Mouse (Mus musculus): ENCODE measurements around the gene Mctp2. TPM values are rescaled to one million over a fixed set of nuclear protein-coding genes. Genes with fewer than 3 reads are reported as not detected.
"Not testable (repeated sequence)": the region's sequence is repeated elsewhere in the genome, so short reads cannot be mapped to it uniquely, and the experiment has no call there.

The Mctp2 gene
- total RNA-seq, 2 experiments from 2014 or later = 0.44 to 0.45 TPM

DNA sequence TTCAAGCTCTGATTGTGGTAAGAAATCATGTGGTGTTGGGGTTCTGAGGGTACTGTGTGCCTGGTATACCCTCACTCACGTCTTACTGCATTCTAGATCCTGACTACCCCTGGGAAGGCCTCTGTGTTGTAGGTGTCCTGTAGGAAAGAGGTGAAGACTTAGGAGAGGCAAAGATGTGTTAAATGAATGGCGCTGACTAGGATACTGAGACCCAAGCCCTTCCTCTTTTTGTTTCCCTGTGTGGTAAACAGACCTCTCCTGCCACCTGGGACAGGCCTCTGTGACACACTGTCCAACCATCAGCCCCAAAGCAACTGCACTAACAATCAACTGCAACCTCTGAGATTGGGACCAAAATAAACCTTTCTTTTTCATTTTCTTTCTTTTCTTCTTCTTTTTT is 28.0 kb downstream of the Mctp2 start:
- no peak for DNase-seq (ENCODE audit: low spot score)
- intact Hi-C loops (cut with DNase I) = no loop called here

DNA sequence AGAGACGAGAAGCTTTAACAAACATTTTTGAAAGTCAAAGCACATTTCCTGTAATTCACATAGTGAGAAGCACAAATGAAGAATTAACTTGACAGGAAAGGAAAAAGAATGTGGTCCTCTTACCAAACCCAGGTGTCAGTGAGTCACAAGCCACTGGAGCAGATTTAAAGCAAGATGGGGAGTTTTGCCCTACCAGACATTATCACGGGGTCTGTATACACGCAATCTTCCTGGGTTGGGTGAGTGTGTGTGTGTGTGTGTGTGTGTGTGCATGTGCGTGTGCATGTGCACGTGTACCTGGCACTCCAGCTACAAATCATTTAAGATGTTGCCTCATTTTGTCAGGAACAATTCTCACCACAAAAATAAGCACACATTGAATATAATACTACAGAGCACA is 30.9 kb downstream of the Mctp2 start:
- DNase-seq (ENCODE audit: low spot score) = no peak
- intact Hi-C loops (cut with DNase I) = no loop called here

DNA sequence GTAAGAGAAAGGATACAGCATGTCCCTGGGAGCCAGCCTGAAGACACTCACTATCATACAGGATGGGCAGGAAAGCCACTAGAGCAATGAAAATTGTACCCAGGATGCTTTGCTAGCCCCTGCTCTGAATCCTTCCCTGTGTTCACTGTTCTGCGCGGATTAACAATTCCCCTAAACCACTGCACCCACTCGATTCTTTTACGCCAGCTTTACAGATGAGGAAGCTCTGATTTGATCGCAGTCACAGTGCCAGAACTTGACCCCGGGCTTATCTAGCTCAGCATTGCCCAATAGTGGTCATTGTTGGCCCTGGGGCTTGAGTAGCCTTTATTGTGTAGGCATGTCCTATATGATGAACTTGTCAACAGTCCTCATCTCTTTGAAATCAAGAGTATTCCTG is 34.9 kb downstream of the Mctp2 start:
- DNase-seq (ENCODE audit: low spot score) = no peak
- intact Hi-C loops (cut with DNase I) = no loop called here

DNA sequence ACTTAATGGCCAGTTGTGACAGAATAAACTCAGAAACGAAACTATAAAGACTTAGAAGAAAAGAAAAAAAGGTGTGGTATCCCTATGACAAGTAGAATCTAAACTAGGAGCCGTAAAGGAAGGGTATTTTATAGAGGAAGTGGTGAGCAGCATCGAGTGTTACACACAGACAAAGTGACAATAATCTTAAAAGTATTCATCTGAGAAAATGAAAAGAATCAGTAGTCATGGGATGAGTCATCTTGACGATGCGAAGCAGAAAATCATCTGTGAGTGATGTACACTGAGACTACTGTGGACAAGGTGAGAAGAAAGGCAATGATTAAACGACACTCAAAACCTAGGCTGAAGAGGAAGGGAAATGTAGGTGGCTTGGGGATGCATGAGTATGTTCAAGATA is 36.4 kb downstream of the Mctp2 start:
- intact Hi-C loops (cut with DNase I) = no loop called here
- DNase-seq (ENCODE audit: low spot score) = no peak

DNA sequence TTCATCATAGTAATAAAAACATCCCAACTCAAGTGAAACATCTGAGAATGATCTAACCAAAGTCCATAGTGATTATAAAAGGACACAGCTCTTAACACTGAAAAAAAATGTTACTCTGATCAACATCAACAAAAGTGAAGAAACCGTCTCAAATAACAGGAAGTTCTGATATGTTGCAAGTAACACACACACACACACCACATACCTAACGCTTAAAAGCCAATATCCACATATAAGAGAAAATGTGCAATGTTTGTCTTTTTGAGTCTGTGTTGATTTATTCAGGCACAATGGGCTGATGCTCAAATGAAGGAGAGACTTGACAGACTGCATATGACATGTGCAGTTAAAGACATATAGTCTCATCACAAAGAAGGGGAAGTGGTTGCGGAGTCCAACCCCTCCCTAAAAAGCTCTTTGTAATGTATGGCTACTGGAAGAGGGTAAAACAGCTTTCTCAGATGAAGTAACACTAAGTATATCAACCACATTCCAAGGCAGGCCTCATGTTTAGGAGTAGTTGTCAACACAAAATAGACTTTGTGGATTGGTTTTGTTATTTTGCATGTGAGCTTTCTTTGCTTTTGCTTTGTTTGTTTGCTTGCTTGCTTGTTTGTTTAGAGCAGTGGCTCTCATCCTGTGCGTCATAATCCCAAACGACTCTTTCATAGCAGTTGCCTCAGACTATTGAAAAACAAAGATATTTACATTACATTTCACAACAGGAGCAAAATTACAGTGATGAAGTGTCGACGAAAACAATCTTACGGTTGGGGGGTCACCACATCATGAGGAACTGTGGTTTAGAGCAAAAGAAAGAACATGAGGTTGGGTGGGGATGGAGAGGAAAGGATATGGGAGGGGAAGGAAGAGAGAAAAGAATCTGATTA is 45.4 kb downstream of the Mctp2 start:
- intact Hi-C loops (cut with DNase I) = no loop called here

DNA sequence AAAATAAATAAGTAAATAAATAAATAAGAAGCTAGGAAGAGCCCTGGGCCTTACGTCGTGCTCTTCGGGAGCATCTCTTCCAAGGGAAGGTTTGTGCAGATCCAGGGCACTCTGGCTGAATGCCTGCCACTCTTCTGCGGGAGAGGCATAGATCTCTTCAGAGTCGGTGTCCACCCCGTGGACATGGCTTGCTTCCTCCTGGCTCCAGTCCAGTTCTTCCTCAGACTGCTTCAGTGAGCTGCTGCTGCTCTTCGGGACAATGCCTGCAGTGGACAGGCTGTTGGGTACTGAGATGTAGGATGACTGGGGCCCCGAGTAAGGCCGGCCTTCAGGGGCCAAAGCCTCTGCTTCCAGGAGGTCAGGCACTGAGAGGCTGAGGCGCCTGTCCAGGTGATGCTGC is 47.4 kb downstream of the Mctp2 start:
- intact Hi-C loops (cut with DNase I) = no loop called here

More for the DNA sequence above, 45.4 kb downstream of the Mctp2 start:
- DNase-seq (ENCODE audit: low spot score) = no peak

DNA sequence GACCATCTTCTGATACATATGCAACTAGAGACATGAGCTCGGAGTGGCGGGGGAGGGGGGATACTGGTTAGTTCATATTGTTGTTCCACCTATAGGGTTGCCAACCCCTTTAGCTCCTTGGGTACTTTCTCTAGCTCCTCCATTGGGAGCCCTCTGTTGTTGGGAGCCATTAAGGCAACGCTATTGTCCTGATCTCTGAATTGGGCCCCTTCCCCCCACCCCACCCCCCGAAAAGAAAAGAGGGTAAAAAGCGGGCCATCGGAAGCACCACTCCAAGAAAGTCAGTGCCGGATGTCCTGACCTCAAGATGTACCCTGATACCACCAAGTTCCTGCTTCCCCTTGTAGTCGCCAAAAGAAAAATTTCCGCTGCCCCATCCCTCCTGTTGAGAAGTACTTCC is 56.1 kb downstream of the Mctp2 start:
- DNase-seq (ENCODE audit: low spot score); intact Hi-C loops (cut with DNase I): not testable (repeated sequence)

More for the DNA sequence above, 47.4 kb downstream of the Mctp2 start:
- DNase-seq (ENCODE audit: low spot score) = no peak

DNA sequence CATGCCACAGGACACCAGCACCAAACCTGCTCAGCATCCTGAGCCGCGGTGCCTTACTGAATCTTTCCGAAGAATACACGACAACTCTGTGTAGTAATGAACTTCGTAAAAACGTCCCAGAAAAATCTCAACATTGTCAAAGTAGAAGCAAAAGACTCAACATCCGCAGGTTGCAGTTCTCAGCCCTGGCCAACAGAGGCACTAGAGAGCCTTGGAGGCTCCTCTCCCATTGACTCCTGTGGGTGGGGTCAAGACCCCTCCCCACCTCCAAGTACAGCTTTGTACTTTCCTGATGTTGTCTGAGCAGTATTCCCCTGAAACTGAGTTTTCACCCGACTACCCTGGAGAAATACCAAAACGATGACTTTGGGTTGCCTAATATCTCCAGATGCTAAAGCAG is 65.1 kb downstream of the Mctp2 start:
- intact Hi-C loops (cut with DNase I) = no loop called here
- no peak for DNase-seq (ENCODE audit: low spot score)

DNA sequence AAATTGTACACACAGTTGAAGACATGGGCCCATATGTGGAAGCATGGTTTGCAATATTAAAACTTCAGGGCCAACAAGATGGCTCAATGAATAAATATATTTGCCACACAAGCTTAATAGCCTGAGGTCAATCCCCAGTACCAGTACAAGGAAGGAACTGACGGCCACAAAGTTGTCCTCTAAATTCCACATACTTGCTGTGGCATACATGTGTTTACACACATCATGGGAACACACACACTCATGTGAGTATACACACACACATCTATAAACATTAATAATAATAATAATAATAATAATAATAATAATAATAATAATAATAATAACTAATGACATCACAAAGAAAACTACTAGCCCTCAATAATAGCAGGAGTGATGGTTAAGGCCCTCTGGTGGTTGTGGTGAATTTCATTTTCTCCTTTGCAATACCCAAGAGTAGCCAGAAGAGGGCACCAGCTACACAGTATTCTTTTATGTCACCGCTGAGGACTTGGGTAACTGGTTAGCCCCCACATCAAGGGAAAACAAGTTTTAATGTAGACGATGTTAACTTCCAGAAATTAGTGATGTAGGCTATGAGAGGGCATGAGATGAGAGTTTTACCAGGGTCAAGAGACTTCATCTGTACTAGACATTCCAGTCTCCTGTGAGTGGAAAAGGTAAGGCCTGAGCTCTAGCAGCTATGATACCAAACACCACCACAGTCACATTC is 66.5 kb downstream of the Mctp2 start:
- intact Hi-C loops (cut with DNase I) = loop anchor here (1.0 kb wide), 1 partner anchor 122 kb away; no protein-coding TSS in a partner anchor
- DNase-seq (ENCODE audit: low spot score) = no peak

DNA sequence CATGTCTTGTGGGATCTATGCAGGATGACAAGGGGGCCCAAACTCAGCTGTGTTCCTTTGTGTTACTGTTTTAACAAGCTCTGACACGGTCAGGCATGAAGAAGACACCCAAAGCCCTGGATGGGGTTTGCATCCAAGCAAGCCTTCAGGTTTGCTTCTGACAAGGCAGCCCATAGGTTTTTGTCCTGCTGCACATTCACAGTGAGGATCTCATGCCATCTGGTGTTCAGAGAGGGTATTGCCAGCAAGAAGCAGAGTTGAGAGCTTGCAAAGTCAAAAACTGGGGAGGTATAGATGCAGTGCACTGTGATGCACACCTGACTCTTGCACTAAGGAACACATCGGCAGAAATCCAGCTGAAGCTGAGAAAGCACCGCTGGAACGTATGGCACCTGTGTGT is 67.8 kb downstream of the Mctp2 start:
- DNase-seq (ENCODE audit: low spot score) = no peak
- intact Hi-C loops (cut with DNase I) = no loop called here

DNA sequence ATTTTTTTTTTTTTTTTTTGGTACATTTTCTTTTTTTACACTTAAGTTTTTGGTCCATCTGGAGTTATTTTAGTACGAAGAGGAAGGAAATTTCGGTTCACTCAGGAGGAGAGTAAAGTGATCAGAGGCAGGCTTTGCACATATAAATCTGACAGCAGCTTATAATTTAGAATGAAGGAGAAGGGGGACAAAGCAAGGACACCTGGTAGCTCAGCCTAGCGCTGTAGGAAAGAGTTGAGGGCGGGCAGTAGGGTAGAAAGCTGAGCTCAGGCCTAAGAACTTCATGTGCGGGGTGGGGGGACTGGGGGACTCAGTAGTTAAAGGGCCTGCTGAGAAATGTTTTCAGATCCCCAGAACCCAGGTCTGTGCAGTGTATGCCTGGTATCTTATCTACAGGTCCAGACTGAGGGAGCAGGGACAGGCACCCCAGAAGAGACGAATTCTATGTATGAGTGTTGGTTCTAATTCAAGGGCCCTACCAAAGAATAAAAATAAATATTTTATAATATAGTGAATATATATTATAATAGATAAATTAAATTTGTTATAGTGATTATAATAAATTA is 71.9 kb downstream of the Mctp2 start:
- no peak for DNase-seq (ENCODE audit: low spot score)
- intact Hi-C loops (cut with DNase I) = no loop called here

DNA sequence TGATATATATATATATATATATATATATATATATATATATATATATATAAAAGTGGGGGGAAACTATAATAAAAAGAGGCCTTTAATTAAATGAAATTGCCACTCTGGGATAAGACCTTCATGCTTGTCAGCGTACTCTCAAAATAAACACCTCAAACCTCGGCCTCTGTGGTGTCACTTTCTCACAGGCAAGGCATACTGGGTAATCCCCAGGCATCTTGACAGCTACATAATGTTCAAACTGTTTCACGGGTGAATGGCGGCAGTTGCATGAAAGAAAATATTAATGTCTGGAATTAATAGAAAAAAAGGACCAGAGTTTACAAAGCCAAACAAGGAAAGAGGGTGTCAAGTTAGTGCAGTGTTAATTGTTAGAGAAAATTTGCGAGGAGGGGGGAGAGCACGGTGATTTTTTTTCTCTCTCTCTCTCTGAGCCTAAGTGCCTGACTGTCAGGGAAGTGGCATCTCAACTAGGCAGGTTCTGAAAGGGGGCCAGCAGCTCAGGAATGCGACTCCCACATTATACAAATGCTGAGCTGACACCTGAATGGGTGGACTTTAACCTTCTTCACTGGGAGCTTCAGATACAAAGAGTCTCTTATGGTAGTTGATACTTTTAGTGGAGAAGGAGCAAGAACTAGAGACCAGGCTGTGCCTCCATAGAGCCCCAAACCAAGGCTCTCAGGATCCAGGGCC is 75.1 kb downstream of the Mctp2 start:
- intact Hi-C loops (cut with DNase I) = no loop called here
- DNase-seq (ENCODE audit: low spot score) = no peak

DNA sequence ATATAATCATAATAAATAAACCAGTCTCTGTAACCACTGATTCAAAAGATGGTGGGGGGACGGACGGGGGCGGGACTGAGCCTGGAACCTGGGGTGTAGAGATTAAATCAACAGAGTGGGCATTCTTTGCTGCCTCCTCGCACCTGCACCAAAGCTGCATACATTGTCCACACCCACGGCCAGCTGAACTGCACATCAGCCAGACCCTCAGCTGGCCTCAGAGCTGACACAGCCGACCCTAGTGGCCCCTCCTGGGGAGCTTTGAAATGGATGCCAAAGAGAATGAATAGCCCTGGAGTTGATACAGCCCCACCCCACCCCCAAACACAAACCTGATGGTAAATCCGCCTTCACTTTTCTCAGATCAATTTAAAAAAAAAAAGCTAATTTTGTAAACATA is 76.5 kb downstream of the Mctp2 start:
- intact Hi-C loops (cut with DNase I) = no loop called here
- no peak for DNase-seq (ENCODE audit: low spot score)

DNA sequence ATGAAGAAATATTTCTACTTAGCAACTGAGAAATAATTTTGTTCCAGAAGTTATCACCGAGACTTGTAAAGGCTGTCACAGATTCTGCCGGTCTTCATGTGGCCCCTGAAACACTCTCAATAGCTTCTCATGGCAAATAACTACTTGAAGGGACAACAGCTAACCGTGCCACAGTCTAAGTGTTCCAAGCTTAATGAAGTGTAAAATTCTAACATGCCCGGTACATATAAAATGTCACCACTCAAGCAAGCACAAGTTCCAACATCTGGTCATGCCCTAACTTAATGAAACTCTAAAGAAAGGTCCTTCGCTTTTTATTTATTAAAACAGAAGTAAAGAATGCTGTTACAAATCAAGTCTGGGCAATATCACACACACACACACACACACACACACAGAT is 82.8 kb downstream of the Mctp2 start:
- no peak for DNase-seq (ENCODE audit: low spot score)
- intact Hi-C loops (cut with DNase I) = no loop called here

DNA sequence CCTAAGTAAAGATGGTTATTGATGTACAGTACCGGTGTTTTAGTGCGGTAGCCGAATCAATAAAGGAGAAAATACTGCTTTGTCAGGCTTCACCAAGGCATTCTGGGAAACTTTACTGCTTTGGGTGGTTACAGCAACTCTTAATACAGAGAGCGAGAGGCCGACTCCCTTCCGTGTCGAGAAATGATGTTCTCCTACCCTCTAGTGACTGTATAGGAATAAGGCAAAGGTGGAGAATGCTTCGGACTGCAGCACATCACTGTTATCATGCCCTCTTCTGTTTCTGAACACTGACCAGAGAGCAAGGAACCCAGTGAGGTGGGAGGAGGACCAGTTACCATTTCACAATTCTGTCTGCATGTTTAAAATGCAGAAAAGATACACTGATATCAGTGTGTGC is 83.9 kb downstream of the Mctp2 start:
- no peak for DNase-seq (ENCODE audit: low spot score)
- intact Hi-C loops (cut with DNase I) = no loop called here

DNA sequence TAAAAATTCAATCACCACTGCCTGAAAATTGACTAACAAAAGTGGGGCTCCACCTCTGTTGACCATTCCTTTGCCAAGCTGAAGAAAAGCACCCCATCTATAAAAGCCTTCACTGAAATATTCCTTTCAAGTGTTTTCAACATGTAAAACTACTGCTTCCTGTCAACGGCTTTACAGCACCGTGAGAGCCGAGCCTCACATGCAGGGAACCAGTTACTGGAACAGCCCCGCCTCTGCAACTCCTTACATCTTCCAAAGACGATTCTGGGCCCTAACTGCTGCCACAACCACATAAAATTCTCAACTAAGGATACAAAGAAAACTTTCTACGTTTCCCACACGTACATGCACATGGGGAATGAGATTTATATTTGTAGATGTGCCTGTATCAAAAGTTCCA is 88.4 kb downstream of the Mctp2 start:
- intact Hi-C loops (cut with DNase I) = no loop called here
- DNase-seq (ENCODE audit: low spot score) = no peak

DNA sequence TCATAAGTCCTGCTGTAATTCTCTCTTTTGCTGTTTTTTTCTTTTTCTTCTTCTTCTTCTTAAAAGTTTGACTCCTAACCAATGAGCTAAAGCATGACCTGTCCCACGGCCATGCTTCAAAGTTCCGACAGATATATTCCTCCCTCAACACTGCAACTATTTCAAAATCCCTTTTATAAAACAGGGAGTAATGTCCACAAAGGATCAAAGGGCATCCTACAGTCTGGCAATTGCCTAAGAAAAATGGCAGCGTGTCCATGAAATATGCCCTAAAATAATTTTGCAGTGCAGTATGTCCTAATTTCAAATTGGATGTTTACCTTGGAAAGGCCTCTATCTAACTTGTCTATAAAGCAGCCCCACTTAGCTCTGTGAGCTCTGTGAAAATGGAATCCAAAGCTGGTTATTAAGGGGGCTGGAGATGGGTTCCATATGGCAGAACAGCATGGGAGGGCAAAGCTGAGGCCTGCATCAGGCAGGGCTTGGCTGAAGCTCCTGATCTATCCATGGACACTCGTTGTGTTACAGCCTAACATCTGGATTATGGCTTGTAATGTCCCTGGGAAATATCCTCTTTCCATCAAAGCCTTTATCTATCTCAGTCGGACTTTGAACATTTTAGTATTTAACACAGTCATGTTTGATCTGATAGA is 90.7 kb downstream of the Mctp2 start:
- intact Hi-C loops (cut with DNase I) = no loop called here
- DNase-seq (ENCODE audit: low spot score) = no peak

DNA sequence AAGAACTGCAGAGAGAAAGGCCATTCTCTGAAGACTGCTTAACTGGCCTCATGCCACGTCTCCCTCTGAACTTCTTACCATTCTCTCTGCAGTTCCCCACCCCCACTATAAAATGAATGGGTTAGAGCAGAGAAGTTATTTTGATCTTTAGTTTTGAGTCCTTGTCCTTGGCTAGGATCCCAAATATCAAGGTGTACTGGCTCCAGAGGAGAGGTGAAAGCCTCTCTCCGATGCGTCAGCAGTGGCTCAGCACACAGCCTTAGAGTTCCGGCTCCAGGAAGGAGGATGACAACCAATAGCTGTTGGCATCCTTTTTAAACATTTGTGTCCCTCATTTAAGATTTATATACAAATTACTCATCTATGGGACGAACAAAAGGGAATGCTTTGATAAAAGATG is 96.2 kb downstream of the Mctp2 start:
- DNase-seq (ENCODE audit: low spot score) = no peak
- intact Hi-C loops (cut with DNase I) = no loop called here

DNA sequence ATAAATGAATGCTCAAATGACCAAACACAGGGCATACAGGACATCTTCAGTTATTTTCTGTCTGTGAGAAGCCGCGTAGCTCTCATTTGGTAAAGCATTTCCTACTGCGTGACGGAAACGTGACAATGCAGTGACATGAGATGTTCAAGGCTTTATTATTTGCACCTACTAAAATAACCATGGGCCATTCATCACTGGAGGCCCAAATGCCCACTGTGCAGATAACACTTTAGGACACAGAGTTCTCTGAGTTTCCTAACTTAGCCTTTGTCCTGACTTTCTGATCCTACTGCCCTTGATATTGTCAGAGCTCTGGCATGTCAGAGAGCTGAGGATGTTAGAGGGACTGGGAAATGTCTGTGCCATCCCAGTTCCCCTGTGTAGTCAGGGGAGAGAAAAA is 97.1 kb downstream of the Mctp2 start:
- intact Hi-C loops (cut with DNase I) = no loop called here
- DNase-seq (ENCODE audit: low spot score) = no peak

DNA sequence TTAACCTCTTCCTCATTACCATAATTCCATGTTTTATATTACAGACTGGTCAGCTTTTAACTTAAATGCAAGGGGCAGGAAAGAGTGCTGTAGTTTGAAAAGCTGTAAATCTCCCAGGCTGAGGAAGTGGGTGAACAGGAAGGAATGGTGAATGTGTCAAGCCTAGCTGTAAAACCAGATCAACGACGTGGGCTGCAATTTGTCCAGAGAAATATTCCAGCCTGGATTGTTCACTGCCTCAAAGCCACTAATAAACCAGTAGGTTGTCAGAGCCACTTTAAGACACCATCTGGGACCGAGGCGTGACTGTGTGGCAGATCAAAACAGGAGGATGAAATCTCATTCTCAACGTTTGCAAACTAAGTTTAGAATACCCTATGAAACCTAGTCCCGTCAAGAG is 99.6 kb downstream of the Mctp2 start:
- no peak for DNase-seq (ENCODE audit: low spot score)
- intact Hi-C loops (cut with DNase I) = no loop called here
